Mouse (Mus musculus) urinary bladder, postnatal 0 days (tissue): ENCODE measurements around the gene Gm7173. TPM values are rescaled to one million over a fixed set of nuclear protein-coding genes. Genes with fewer than 3 reads are reported as not detected.

ENCODE experiments used
- polyA plus RNA-seq: library from polyadenylated mRNA; unstranded; fragments of >200 nt; fragmentation: Nextera tagmentation; extraction: Ambion mirVana; gene quantifications from 2 replicates; pipeline ENCODE4 v1.2.1, GENCODE M21; 2015

The Gm7173 gene
- 0.30 and 0.39 TPM in 2 replicates for polyA plus RNA-seq

GRCm38 (mm10) chrX:79516977-79517645, at the start of gene Gm7173:
Gm7173 (minus strand) TSS chrX:79517285.

Other genes with a start within 250 kb of the Gm7173 start
- not detected in 2 replicates for gene Mageb16, start 154.2 kb upstream of the Gm7173 start, polyA plus RNA-seq